Mouse (Mus musculus) intestine, embryonic 15.5 days (tissue): ENCODE measurements around the gene Paox. TPM values are rescaled to one million over a fixed set of nuclear protein-coding genes. Genes with fewer than 3 reads are reported as not detected.

Experiments
- ATAC-seq: fragments of 200-750 bp; cut with Nextera tagmentation; 2 replicates; pipeline ENCODE4 v1.8.0; 2017; ENCODE audit warnings: moderate TSS enrichment, moderate library complexity
- H3K27ac ChIP-seq: fragments of 300-500 bp; sonication (generic); 2 replicates; pipeline ENCODE4 v1.5.1; 2015; ENCODE audit warnings: mild to moderate bottlenecking, inconsistent platforms
- H3K27me3 ChIP-seq: fragments of 300-500 bp; sonication (generic); replicated peaks from 2 replicates; pipeline ENCODE4 v1.6.1; 2015; ENCODE audit warnings: inconsistent platforms
- H3K36me3 ChIP-seq: fragments of 300-500 bp; sonication (generic); 2 replicates; pipeline ENCODE4 v1.6.1; 2015; ENCODE audit warnings: inconsistent platforms
- H3K4me1 ChIP-seq: fragments of 300-500 bp; sonication (generic); replicated peaks from 2 replicates; pipeline ENCODE4 v1.6.1; 2015; ENCODE audit warnings: inconsistent platforms
- H3K4me2 ChIP-seq: fragments of 300-500 bp; sonication (generic); replicated peaks from 2 replicates; pipeline ENCODE4 v1.6.1; 2015; ENCODE audit warnings: mild to moderate bottlenecking, inconsistent platforms
- H3K4me3 ChIP-seq: fragments of 300-500 bp; sonication (generic); replicated peaks from 2 replicates; pipeline ENCODE4 v1.5.1; 2015; ENCODE audit warnings: inconsistent platforms
- H3K9ac ChIP-seq: fragments of 300-500 bp; sonication (generic); 2 replicates; pipeline ENCODE4 v1.6.1; 2015; ENCODE audit warnings: inconsistent platforms
- H3K9me3 ChIP-seq: fragments of 300-500 bp; sonication (generic); 2 replicates; pipeline ENCODE4 v1.6.1; 2016; ENCODE audit warnings: inconsistent platforms
- WGBS: fragments of 180-500 bp; shearing (Covaris S2); methylation state at CpG from one replicate; pipeline ENCODE4 v1.1.7; 2015; 5-methylcytosine and 5-hydroxymethylcytosine counted together
- polyA plus RNA-seq: library from polyadenylated mRNA; unstranded; fragments of >200 nt; fragmentation: Nextera tagmentation; extraction: Ambion mirVana; gene quantifications from 2 replicates; pipeline ENCODE4 v1.2.1, GENCODE M21; 2015

Paox gene
- polyA plus RNA-seq, 1 experiment from 2014 or later: 38.3 TPM

DNA sequence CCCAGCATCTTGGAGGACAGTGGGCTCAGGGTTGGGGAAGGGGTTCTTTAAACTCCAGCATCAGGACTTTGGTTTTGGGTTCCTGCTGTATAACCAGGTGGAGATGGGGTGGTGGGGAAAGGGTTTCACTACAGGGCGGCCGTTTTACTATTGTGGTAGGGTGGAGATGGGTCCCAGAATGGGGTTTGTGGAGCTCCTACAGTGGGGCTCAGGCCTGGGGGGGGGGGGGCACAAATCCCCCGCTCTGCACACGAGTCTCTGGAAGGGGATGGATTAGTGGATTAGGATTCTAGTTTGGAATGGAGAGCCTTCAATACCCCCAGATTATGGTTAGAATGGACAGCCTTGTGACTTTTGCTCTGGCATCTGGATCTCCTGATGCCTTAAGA is 38.2 kb downstream of the Paox start:
- WGBS: 33% methylated on average over 4 of the region's 4 CpGs
- Histone ChIP-seq H3K36me3 (no peaks in the 10 kb centered on the region), H3K27ac (no peak overlapping the region), H3K4me1 (peaks cover 5% of the 10 kb centered on the region; the same call in 1 of the 2 replicates), H3K4me3 (0 out of 2 replicates have a peak overlapping the region, but pooled peaks have one; percentile 24), H3K4me2 (peak overlapping the region; percentile 53), H3K27me3 (peaks cover 37% of the 10 kb centered on the region), H3K9me3 (no peaks in the 10 kb centered on the region), H3K9ac (no peak overlapping the region)
- ATAC-seq: no peak

DNA sequence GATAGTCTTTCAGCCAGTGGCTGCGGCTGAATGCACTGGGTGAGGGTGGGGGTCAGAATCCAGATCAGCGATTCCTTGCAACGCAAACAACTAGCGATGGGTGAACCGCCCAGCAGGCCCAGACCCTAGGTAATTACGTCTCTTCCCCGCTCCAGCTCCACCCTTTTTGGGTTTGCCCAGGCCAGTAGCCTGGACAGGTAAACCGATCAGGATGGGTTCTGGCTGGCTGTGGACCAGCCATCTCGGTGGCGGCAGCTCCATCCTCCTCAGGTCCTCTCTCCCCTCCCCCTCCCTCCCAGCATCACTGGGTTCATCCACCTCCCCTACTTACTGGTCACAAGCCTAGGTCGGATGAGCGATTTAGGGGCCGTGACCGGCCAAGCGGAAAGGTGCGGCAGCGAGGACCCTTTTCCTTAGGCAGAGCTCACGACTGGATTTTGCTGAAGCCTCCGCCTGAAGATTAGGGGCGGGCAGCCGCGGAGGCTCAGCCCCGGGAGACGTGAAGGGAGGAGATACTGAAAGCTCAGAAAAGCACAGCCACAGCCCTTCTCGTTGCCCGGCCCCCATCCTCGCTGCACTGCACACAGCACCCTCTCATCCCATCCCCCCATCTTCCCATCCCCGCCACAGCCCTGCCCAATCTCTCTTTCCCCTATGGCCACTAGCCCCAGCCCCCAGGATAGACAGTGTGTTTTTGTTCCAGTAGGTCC is 38.8 kb downstream of the Paox start, which contains the start of gene Sprn:
Sprn (minus strand) TSS at position 660 of the 710 bp plus-strand sequence.
- WGBS: 3% methylated on average over 28 of the region's 28 CpGs
- H3K9me3 ChIP-seq: no peaks in the 10 kb centered on the region
- no peaks in the 10 kb centered on the region for H3K36me3 ChIP-seq
- H3K27me3 ChIP-seq: peaks cover 37% of the 10 kb centered on the region
- H3K4me2 ChIP-seq: peak within 1 kb of the TSS; percentile 48
- peak within 1 kb of the TSS; percentile 24 for H3K4me3 ChIP-seq
- no peak within 1 kb of the TSS for H3K27ac ChIP-seq
- peaks cover 5% of the 10 kb centered on the region; the same call in 1 of the 2 replicates for H3K4me1 ChIP-seq
- no peak within 1 kb of the TSS; the same call in 1 of the 2 replicates for H3K9ac ChIP-seq
- peak; percentile 28; the same call in 1 of the 2 replicates for ATAC-seq

DNA sequence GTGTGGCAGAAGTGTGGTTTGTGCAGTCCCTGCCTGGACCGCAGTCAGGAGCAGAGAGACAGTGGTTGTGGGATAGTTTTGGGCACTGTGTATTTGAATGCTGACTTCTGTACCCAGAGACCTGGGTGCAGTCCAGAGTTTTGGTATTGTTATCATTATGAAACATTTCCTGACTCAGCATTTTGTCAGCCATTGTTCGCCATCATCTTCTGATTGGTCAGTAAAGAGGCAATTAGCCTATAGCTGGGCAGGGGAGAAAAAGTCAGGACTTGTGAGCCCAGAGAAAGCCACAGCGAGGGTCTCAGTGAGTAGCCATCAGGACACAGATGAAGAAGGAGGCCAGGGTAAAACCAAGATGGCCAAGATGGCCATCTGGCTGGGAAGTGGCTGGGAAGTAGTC is 44.8 kb downstream of the Paox start:
- H3K9me3 ChIP-seq: no peaks in the 10 kb centered on the region
- H3K27me3 ChIP-seq: peaks cover 7% of the 10 kb centered on the region
- no peak overlapping the region for H3K4me2 ChIP-seq
- H3K4me3 ChIP-seq: no peak overlapping the region
- no peaks in the 10 kb centered on the region for H3K36me3 ChIP-seq
- no peak overlapping the region for H3K27ac ChIP-seq
- ATAC-seq: no peak
- WGBS: 79% methylated on average over 3 of the region's 3 CpGs
- no peak overlapping the region for H3K9ac ChIP-seq
- no peaks in the 10 kb centered on the region for H3K4me1 ChIP-seq

DNA sequence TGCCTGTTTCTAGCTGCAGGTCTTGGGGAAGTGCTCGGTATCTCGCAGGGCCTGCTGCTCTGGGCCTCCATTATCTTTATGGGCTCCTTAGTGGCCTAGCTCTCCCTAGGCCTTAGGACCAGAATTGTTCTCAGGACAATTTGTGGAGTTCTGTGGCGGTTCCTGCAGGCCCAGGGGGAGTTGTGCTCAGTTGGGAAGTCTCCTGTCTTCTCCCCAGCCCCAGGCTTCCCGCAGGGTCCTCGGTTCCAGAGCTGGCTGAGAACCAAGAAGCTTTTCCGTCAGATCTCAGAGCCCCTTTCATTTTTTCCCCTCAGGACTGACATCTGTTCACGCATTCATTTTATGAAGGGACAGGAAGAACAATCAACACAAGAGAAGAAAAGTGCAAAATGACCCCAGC is 49.1 kb downstream of the Paox start, which contains the start of gene Olfr522:
Olfr522 (minus strand) TSS at position 101 of the 400 bp plus-strand sequence.
- ATAC-seq: no peak
- Histone ChIP-seq H3K4me1 (no peaks in the 10 kb centered on the region), H3K9me3 (no peaks in the 10 kb centered on the region), H3K9ac (no peak within 1 kb of the TSS), H3K27me3 (no peaks in the 10 kb centered on the region; the same call in 1 of the 2 replicates), H3K4me3 (no peak within 1 kb of the TSS), H3K4me2 (no peak within 1 kb of the TSS), H3K36me3 (no peaks in the 10 kb centered on the region), H3K27ac (no peak within 1 kb of the TSS)
- 80% methylated on average over 7 of the region's 7 CpGs for WGBS

DNA sequence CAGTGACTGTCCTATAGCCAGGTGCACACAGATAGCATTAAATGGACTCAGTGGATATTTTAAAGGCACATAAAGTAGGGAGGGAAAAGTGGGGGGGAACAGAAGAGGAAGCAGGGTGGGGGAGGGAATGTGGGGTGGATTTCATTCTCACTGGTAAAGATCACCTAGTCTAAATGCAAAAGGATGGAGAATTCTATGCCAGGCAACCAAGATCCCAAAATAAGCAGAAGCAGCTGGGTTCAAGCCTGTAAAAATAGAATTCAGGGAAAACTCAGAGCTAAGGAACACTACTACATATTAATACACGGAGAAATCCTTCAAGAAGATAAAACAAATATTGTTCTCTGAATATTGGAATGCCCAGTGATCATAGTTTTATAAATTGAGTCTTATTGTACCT is 52.4 kb downstream of the Paox start:
- no peak for ATAC-seq
- Histone ChIP-seq H3K4me3 (no peak overlapping the region), H3K36me3 (no peaks in the 10 kb centered on the region), H3K4me1 (no peaks in the 10 kb centered on the region), H3K27ac (no peak overlapping the region), H3K27me3 (no peaks in the 10 kb centered on the region), H3K4me2 (no peak overlapping the region), H3K9me3 (no peaks in the 10 kb centered on the region), H3K9ac (no peak overlapping the region)
- WGBS: 60% methylated on average over 1 of the region's 1 CpGs

DNA sequence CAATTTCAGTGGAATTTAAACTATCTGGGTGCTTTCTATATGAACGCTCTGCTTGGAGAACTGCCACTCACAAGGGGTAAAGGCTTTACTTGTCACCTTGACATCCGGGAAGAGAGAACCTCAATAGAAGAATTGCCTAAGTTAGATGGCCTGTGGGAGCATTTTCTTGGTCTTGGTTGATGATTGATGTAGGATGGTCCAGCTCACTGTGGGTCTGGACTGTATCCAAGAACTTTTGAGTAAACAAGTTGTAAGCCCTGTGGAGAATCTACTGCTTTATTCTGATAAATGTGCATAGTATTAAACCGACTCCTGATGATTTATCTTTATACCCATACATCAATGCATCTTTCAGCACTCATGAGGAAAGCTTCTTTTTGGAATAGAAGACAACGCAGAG is 53.8 kb downstream of the Paox start:
- no peak for ATAC-seq
- H3K9me3 ChIP-seq: no peaks in the 10 kb centered on the region
- H3K4me3 ChIP-seq: no peak overlapping the region
- no peaks in the 10 kb centered on the region for H3K4me1 ChIP-seq
- 61% methylated on average over 4 of the region's 4 CpGs for WGBS
- H3K27me3 ChIP-seq: no peaks in the 10 kb centered on the region
- H3K9ac ChIP-seq: no peak overlapping the region
- no peak overlapping the region for H3K27ac ChIP-seq
- H3K4me2 ChIP-seq: no peak overlapping the region
- no peaks in the 10 kb centered on the region for H3K36me3 ChIP-seq

DNA sequence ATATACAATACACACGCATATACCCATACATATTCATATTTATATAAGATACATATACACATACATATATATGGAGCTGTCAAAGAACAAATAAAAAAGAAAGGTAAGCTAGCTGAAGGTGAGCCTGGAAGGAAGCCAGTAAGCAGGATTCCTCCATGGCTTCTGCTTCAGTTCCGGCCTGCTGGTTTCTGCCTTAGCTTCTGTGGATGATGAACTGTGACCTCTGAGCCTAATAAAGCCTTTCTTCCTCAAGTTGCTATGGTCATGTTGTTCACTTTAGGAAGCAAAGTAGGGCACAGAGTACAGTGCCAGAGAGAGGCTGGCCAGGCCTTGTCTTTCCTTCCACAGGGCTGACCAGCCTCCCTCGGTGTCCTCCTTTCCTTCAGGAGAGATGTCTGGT is 55.3 kb downstream of the Paox start:
- H3K36me3 ChIP-seq: no peaks in the 10 kb centered on the region
- no peak for ATAC-seq
- H3K9ac ChIP-seq: no peak overlapping the region
- H3K9me3 ChIP-seq: no peaks in the 10 kb centered on the region
- H3K27ac ChIP-seq: no peak overlapping the region
- no peaks in the 10 kb centered on the region for H3K4me1 ChIP-seq
- no peak overlapping the region for H3K4me3 ChIP-seq
- no peak overlapping the region for H3K4me2 ChIP-seq
- 93% methylated on average over 3 of the region's 3 CpGs for WGBS
- H3K27me3 ChIP-seq: no peaks in the 10 kb centered on the region

DNA sequence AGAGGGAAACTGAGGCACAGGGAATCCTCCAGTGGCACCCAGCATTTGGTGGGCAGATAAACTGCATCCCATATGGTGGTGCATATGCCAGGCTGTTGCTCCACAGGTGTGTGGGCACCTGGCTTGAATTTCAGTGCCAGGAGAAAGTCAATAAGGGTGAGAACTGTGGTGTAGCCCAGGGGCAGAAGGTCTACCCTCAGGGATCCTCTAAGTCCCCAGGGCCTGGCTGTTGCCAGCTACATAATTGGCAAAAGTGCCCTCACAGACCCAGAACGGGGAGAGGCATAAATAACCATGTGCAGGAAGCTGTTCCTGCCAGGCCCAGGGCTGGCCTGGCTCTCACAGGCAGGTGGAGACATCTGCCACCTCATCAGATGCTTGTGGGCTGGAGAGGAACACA is 57.3 kb downstream of the Paox start, which contains the start of gene Olfr523:
Olfr523 (plus strand) TSS at position 282 of the 400 bp plus-strand sequence.
- Histone ChIP-seq H3K36me3 (no peaks in the 10 kb centered on the region), H3K4me3 (no peak within 1 kb of the TSS), H3K27ac (no peak within 1 kb of the TSS), H3K4me2 (no peak within 1 kb of the TSS), H3K9me3 (no peaks in the 10 kb centered on the region), H3K27me3 (no peaks in the 10 kb centered on the region), H3K4me1 (no peaks in the 10 kb centered on the region), H3K9ac (no peak within 1 kb of the TSS)
- 47% methylated on average over 1 of the region's 1 CpGs for WGBS
- no peak for ATAC-seq

DNA sequence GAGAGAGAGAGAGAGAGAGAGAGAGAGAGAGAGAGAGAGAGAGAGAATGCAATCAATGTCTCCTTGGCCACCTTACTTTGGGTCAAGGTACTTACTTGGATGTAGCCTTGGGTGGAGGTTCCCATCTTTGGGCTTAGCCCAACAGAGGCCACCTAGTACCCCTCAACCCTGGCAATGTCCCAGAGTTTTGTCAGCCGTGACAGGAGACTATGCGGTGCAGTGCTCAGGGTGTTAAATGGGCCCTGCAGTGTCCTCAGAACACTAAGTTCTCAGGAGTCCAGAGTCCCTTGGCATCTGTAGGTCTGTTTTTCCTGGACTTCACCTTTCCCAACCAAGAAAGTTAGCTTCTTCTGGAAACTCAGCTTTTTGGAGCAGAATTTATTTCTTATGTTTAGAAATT is 63.6 kb downstream of the Paox start:
- WGBS: 86% methylated on average over 2 of the region's 2 CpGs
- no peak overlapping the region for H3K27ac ChIP-seq
- no peaks in the 10 kb centered on the region for H3K36me3 ChIP-seq
- no peak for ATAC-seq
- no peak overlapping the region for H3K9ac ChIP-seq
- no peaks in the 10 kb centered on the region for H3K27me3 ChIP-seq
- H3K4me1 ChIP-seq: no peaks in the 10 kb centered on the region
- no peaks in the 10 kb centered on the region for H3K9me3 ChIP-seq
- H3K4me2 ChIP-seq: no peak overlapping the region
- no peak overlapping the region for H3K4me3 ChIP-seq

DNA sequence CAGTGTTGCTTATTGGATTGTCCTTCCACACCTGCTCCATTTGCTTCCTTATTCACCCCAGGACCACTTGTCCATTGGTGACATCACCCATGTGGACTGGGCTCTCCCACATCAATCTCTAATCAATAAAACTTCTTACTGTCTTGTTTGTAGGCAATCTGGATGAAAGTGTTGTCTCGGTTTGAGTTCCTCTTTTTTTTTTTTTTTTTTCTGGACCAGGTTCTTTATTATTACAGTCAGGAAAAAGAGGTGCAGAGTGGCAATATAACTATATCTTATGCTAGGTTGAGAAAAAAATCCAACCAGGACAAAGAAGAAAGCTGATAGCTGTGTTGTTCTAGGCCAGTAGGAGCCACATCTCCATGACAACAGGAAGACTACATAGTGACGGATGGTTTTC is 65.1 kb downstream of the Paox start:
- 81% methylated on average over 2 of the region's 2 CpGs for WGBS
- no peak for ATAC-seq
- H3K4me2 ChIP-seq: no peak overlapping the region
- H3K27ac ChIP-seq: no peak overlapping the region
- H3K36me3 ChIP-seq: no peaks in the 10 kb centered on the region
- H3K9me3 ChIP-seq: no peaks in the 10 kb centered on the region
- no peak overlapping the region for H3K4me3 ChIP-seq
- no peaks in the 10 kb centered on the region for H3K27me3 ChIP-seq
- H3K4me1 ChIP-seq: no peaks in the 10 kb centered on the region
- no peak overlapping the region for H3K9ac ChIP-seq

DNA sequence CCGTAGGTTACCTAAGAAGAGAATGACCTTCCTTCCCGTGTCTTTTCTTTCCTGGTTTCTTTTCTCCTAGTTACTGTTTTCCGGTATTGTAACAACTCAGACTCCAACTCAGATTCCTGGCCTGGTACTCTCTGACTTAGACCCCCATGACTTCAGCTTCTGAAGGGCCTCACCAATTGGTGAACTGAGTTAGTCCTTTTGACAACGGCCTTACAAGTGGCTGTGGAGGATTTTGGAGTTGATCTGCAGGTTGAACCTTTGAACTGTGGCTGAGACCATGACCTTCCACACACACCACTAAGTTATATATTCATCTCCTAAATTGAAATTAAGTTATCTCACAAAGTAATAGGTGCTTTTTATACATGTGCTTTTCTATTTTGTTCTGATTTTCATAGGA is 68.6 kb downstream of the Paox start:
- H3K4me3 ChIP-seq: no peak overlapping the region
- no peak overlapping the region for H3K27ac ChIP-seq
- WGBS: 84% methylated on average over 4 of the region's 4 CpGs
- H3K4me1 ChIP-seq: no peaks in the 10 kb centered on the region
- H3K9ac ChIP-seq: no peak overlapping the region
- H3K4me2 ChIP-seq: no peak overlapping the region
- H3K36me3 ChIP-seq: no peaks in the 10 kb centered on the region
- no peak for ATAC-seq
- no peaks in the 10 kb centered on the region for H3K9me3 ChIP-seq
- no peaks in the 10 kb centered on the region for H3K27me3 ChIP-seq
